In the genomic region with DNA sequence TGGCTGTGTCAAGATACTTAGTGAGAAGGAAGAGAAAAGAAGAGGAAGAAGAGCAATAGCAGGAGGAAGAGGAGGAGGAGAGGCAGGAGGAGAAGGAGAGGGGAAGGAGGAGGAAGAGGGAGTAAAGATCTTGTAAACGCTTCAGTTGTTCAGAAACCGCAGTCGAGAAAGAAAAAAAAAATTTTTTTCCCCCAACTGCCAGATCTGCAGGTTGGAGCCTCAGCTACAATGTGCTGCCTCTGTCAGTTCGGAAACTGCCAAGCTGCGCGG, we compare ENCODE assay signal across 8 mouse cellular contexts. TPM values are rescaled to one million over a fixed set of nuclear protein-coding genes. Genes with fewer than 3 reads are reported as not detected.
DNase-seq lines count a peak whose midpoint lies in the region; ATAC-seq and TF ChIP-seq lines count a peak whose summit lies in the region.

No protein-coding gene starts in this region.

- H3K27me3 ChIP-seq in cerebellum, adult 2 months (ENCODE audit: control insufficient read depth, insufficient read depth, low read length): no peaks in the 10 kb centered on the region
- H3K27me3 ChIP-seq in limb, embryonic 14.5 days (ENCODE audit: control insufficient read depth, insufficient read depth, low read length): peaks cover 4% of the 10 kb centered on the region; the same call in 1 of the 2 replicates
- no peaks in the 10 kb centered on the region for H3K27me3 ChIP-seq in stomach, embryonic 16.5 days (ENCODE audit: control insufficient read depth, insufficient read depth, low read length)

- H3K9me3 ChIP-seq in limb, embryonic 14.5 days (ENCODE audit: control insufficient read depth, low read length): no peaks in the 10 kb centered on the region
- no peaks in the 10 kb centered on the region for H3K9me3 ChIP-seq in stomach, embryonic 16.5 days (replicated peaks; ENCODE audit: control insufficient read depth, low read length)

- no peaks in the 10 kb centered on the region for H3K36me3 ChIP-seq in limb, embryonic 14.5 days (ENCODE audit: control insufficient read depth, insufficient read depth, low read length)
- H3K36me3 ChIP-seq in stomach, embryonic 16.5 days (ENCODE audit: control insufficient read depth, insufficient read depth, low read length): no peaks in the 10 kb centered on the region

- peaks cover 4% of the 10 kb centered on the region; the same call in 1 of the 2 replicates for H3K4me1 ChIP-seq in cerebellum, adult 2 months (ENCODE audit: control insufficient read depth, insufficient read depth, low read length)
- H3K4me1 ChIP-seq in limb, embryonic 14.5 days (ENCODE audit: control insufficient read depth, insufficient read depth, low read length): peaks cover 36% of the 10 kb centered on the region
- peaks cover 18% of the 10 kb centered on the region for H3K4me1 ChIP-seq in stomach, embryonic 16.5 days (ENCODE audit: control insufficient read depth, insufficient read depth, low read length)

- peak overlapping the region; percentile 100 for H3K4me2 ChIP-seq in limb, embryonic 14.5 days (replicated peaks; ENCODE audit: low read depth, low read length, severe bottlenecking)
- peak overlapping the region; percentile 99 for H3K4me2 ChIP-seq in stomach, embryonic 16.5 days (ENCODE audit: low read depth, low read length)

- H3K27ac ChIP-seq in cerebellum, adult 2 months (ENCODE audit: insufficient read depth, low read length): no peak overlapping the region
- peak overlapping the region; percentile 30; the same call in 1 of the 2 replicates for H3K27ac ChIP-seq in limb, embryonic 14.5 days (replicated peaks; ENCODE audit: low read depth, low read length)
- peak overlapping the region; percentile 90 for H3K27ac ChIP-seq in stomach, embryonic 16.5 days (ENCODE audit: low read length)

- peak overlapping the region; percentile 72 for H3K9ac ChIP-seq in limb, embryonic 14.5 days (ENCODE audit: low read depth, low read length, severe bottlenecking)
- H3K9ac ChIP-seq in stomach, embryonic 16.5 days (ENCODE audit: low read length): peak overlapping the region; percentile 84

- DNase-seq in cerebellum, adult 2 months: no peak
- DNase-seq in cerebellum, adult 11 months: no peak
- DNase-seq in retina, postnatal 1 day: peak; percentile 20
- DNase-seq in retina, embryonic 14.5 days (ENCODE audit: low spot score): no peak
- DNase-seq in limb, embryonic 14.5 days (ENCODE audit: low spot score): no peak
- DNase-seq in ovary, adult 18-20 months (ENCODE audit: low spot score): no peak
- DNase-seq in spleen, postnatal 14 days (ENCODE audit: low spot score in 2 of 2): no peak

- under 1% methylated on average over 6 of the region's 6 CpGs for WGBS in cerebellum, adult 2 months
- 9% methylated on average over 6 of the region's 6 CpGs for WGBS in limb, embryonic 14.5 days
- 0% methylated on average over 6 of the region's 6 CpGs for WGBS in stomach, embryonic 16.5 days

- TF ChIP-seq CTCF in cerebellum, adult 2 months (IDR thresholded peaks at IDR 0.05; ENCODE audit: borderline replicate concordance, insufficient read depth, low read depth, low read length): no peak

- ATAC-seq in limb, embryonic 14.5 days (ENCODE audit: low FRiP score, low read depth): no peak; the same call in 1 of the 2 replicates
- no peak for ATAC-seq in stomach, embryonic 16.5 days (ENCODE audit: insufficient read depth, low FRiP score)

- H3K4me3 ChIP-seq in cerebellum, adult 2 months (replicated peaks; ENCODE audit: insufficient read depth, low read depth, low read length): peak overlapping the region; percentile 95
- peak overlapping the region; percentile 75 for H3K4me3 ChIP-seq in limb, embryonic 14.5 days (replicated peaks; ENCODE audit: low read length)
- peak overlapping the region; percentile 84 for H3K4me3 ChIP-seq in stomach, embryonic 16.5 days (replicated peaks; ENCODE audit: low read length)

- no peak for TF ChIP-seq POLR2A in cerebellum, adult 2 months (IDR thresholded peaks at IDR 0.05; ENCODE audit: borderline replicate concordance, insufficient read depth, low read length)
- TF ChIP-seq POLR2A in limb, embryonic 14.5 days (IDR thresholded peaks at IDR 0.05; ENCODE audit: borderline replicate concordance, extremely low read depth, insufficient read depth, insufficient read length): no peak

RNA-seq across cellular contexts. Expression of a gene that starts 0.8 kb away (rescaled TPM):
- polyA plus RNA-seq in cerebellum, adult 2 months (2012; rRNA removed): 10.5 and 11.0 TPM in 2 replicates
- 26.6 and 35.1 TPM in 2 replicates for polyA plus RNA-seq in limb, embryonic 14.5 days (2012; rRNA removed)
- polyA plus RNA-seq in limb, embryonic 14.5 days (2014; fragmentation: Nextera tagmentation; extraction: Ambion mirVana): 69.4 and 72.5 TPM in 2 replicates
- 62.5 and 71.4 TPM in 2 replicates for polyA plus RNA-seq in stomach, embryonic 16.5 days (2015; fragmentation: Nextera tagmentation; extraction: Ambion mirVana)
